Mouse (Mus musculus) left cerebral cortex, adult 8-10 months (tissue): ENCODE results near the gene Amn1. TPM values are rescaled to one million over a fixed set of nuclear protein-coding genes. Genes with fewer than 3 reads are reported as not detected.

Experiments
- DNase-seq, 2 experiments: peaks; one replicate each; pipeline ENCODE4 v3.0.0; 2022; ENCODE audit warnings: low spot score in 2 of 2
- total RNA-seq, 4 experiments: library from RNA; stranded (reverse); gene quantifications; 2 replicates each; pipeline ENCODE4 v1.2.4; 2022

Amn1 gene
- total RNA-seq, 4 experiments from 2014 or later: 25.4 to 31.1 (median 28.5) TPM

GRCm38 (mm10) chr6:149108909-149109308 lies 79.6 kb downstream of the Amn1 start:
- no peak for DNase-seq

GRCm38 (mm10) chr6:149107615-149108014 lies 80.9 kb downstream of the Amn1 start:
- no peak for DNase-seq

Other genes with a start within 250 kb of the Amn1 start
- gene Sinhcaf, start 242.2 kb downstream of the Amn1 start, total RNA-seq: 1 to 10 TPM; 2.3 to 4.3 (median 3.4) TPM
- gene Dennd5b, start 87.0 kb downstream of the Amn1 start, total RNA-seq: 10 to 100 TPM; 55.4 to 72.0 (median 63.4) TPM
- gene Gm10203, start 58.5 kb downstream of the Amn1 start, total RNA-seq: not detected
- 1 to 10 TPM; 2.0 to 4.0 (median 3.2) TPM for gene Etfbkmt, start 48.9 kb downstream of the Amn1 start, total RNA-seq
- 10 to 100 TPM; 14.6 to 20.4 (median 15.8) TPM for gene Resf1, start 120.7 kb upstream of the Amn1 start, total RNA-seq
- 10 to 100 TPM; 42.4 to 47.5 (median 46.6) TPM for gene Bicd1, start 220.2 kb upstream of the Amn1 start, total RNA-seq